In genomic region chrX:100618488-100618887, GRCm38 (mm10) we compare ENCODE assay signal across 24 mouse cellular contexts. TPM values are rescaled to one million over a fixed set of nuclear protein-coding genes. Genes with fewer than 3 reads are reported as not detected.
A peak's percentile ranks its signal among the peaks of the same experiment; 100 is the strongest.
DNase-seq lines count a peak whose midpoint lies in the region; ATAC-seq and TF ChIP-seq lines count a peak whose summit lies in the region.
"Had no signal": no experiment of that assay in that cellular context is flagged by ENCODE, and none has a peak within 500 bp of the region (broad histone marks: within the 10 kb centered on the region; RNA-seq: fewer than 3 reads in every experiment).

No protein-coding gene starts in this region.

- ATAC-seq in frontal cortex, adult (ENCODE audit: low TSS enrichment) = no peak
- ATAC-seq: CD4-positive, CD25-positive, alpha-beta regulatory T cell, adult 4 months; forebrain, embryonic 13.5 days had no signal

- TF ChIP-seq CTCF in liver, adult 2 months (IDR thresholded peaks at IDR 0.05; ENCODE audit: low read depth, low read length) = no peak

- no peak for TF ChIP-seq POLR2A in liver, adult 2 months (IDR thresholded peaks at IDR 0.05; ENCODE audit: extremely low read depth, insufficient read depth, low read length)

- H3K4me3 ChIP-seq in liver, adult 2 months (ENCODE audit: insufficient read depth, low read depth, low read length) = no peak overlapping the region
- H3K4me3 ChIP-seq: embryonic facial prominence, embryonic 10.5 days; forebrain, embryonic 13.5 days; heart, adult 2 months; heart, embryonic 15.5 days had no signal

- peaks cover 5% of the 10 kb centered on the region; the same call in 1 of the 2 replicates for H3K36me3 ChIP-seq in liver, adult 2 months (ENCODE audit: control insufficient read depth, insufficient read depth, low read length)

- H3K27ac ChIP-seq in liver, adult 2 months (replicated peaks; ENCODE audit: insufficient read depth, low read depth, low read length) = no peak overlapping the region
- H3K27ac ChIP-seq: embryonic facial prominence, embryonic 10.5 days; forebrain, embryonic 13.5 days; heart, adult 2 months; heart, embryonic 15.5 days had no signal

- no peak overlapping the region for H3K9ac ChIP-seq in liver, adult 2 months (ENCODE audit: low read depth, low read length)
- H3K9ac ChIP-seq: forebrain, embryonic 13.5 days; heart, embryonic 15.5 days had no signal

- H3K79me2 ChIP-seq in liver, adult 2 months (ENCODE audit: control insufficient read depth, insufficient read depth, low read length) = no peaks in the 10 kb centered on the region

- H3K27me3 ChIP-seq in liver, adult 2 months (ENCODE audit: control insufficient read depth, insufficient read depth, low read length) = no peaks in the 10 kb centered on the region
- H3K27me3 ChIP-seq: heart, embryonic 15.5 days had no signal

- DNase-seq in kidney, adult 11 months = peak; percentile 6
- no peak for DNase-seq in kidney, postnatal 14 days
- peak; percentile 21 for DNase-seq in liver, adult 2 months (ENCODE audit: extremely low read depth, low read depth, low spot score)
- DNase-seq in liver = no peak
- DNase-seq in kidney, postnatal 25 days = peak; percentile 5 to 37
- DNase-seq in left cerebral cortex, postnatal 4 days = no peak
- no peak for DNase-seq in gastrocnemius, postnatal 10 days
- DNase-seq: adrenal gland, adult 8-10 months; adrenal gland, postnatal 36 days; B cell, adult 2 months; cerebellum, adult 2 months; gastrocnemius, postnatal 14 days; heart, adult 2 months; heart, postnatal 14 days had no signal

- intact Hi-C loops in left cerebral cortex, postnatal 4 days (cut with DNase I) = no loop called here

- WGBS in liver, adult 2 months = 49% methylated on average over 3 of the region's 3 CpGs

- no peaks in the 10 kb centered on the region for H3K4me1 ChIP-seq in liver, adult 2 months (ENCODE audit: control insufficient read depth, insufficient read depth, low read length)
- H3K4me1 ChIP-seq: embryonic facial prominence, embryonic 10.5 days; forebrain, embryonic 13.5 days had no signal

RNA-seq across cellular contexts. Expression of gene Kif4, which starts 7.0 kb away (rescaled TPM):
- 0.37 and 0.54 TPM in 2 replicates for total RNA-seq in liver, adult 2 months (2014; rRNA removed)
- 0.02 TPM in 2 replicates for polyA plus RNA-seq in liver, adult 2 months (2012; rRNA removed)
- total RNA-seq in left cerebral cortex, postnatal 4 days (2021) = 1 to 10 TPM; 4.8 to 7.6 TPM
- 1 to 10 TPM; 4.1 to 6.6 TPM for total RNA-seq in gastrocnemius, postnatal 10 days (2021)

RNA-seq across cellular contexts. Expression of gene Pdzd11, which starts 7.9 kb away (rescaled TPM):
- total RNA-seq in liver, adult 2 months (2014; rRNA removed) = 18.3 and 20.0 TPM in 2 replicates
- 10.2 and 13.3 TPM in 2 replicates for polyA plus RNA-seq in liver, adult 2 months (2012; rRNA removed)
- 10 to 100 TPM; 28.8 to 30.3 TPM for total RNA-seq in left cerebral cortex, postnatal 4 days (2021)
- total RNA-seq in gastrocnemius, postnatal 10 days (2021) = 10 to 100 TPM; 28.2 to 30.9 TPM

RNA-seq across cellular contexts. Expression of gene Arr3, which starts 13.2 kb away (rescaled TPM):
- total RNA-seq in liver, adult 2 months (2014; rRNA removed) = not detected in 2 replicates
- not detected in 2 replicates for polyA plus RNA-seq in liver, adult 2 months (2012; rRNA removed)
- not detected for total RNA-seq in left cerebral cortex, postnatal 4 days (2021)
- total RNA-seq in gastrocnemius, postnatal 10 days (2021) = not detected
- total RNA-seq: adrenal gland, adult 8-10 months; adrenal gland, postnatal 36 days; gastrocnemius, postnatal 14 days; heart, adult 2 months; heart, postnatal 14 days; hematopoietic stem cell, adult 5-6 weeks had no signal
- polyA plus RNA-seq: CD4-positive, CD25-positive, alpha-beta regulatory T cell, adult 4 months; cerebellum, adult 2 months; embryonic facial prominence, embryonic 10.5 days; embryonic facial prominence, embryonic 14.5 days; forebrain, embryonic 13.5 days; G1E; gonadal fat pad, adult 2 months; heart, adult 2 months had no signal

RNA-seq across cellular contexts. Expression of gene P2ry4, which starts 23.8 kb away (rescaled TPM):
- 12.2 and 15.9 TPM in 2 replicates for total RNA-seq in liver, adult 2 months (2014; rRNA removed)
- polyA plus RNA-seq in liver, adult 2 months (2012; rRNA removed) = 14.7 and 20.4 TPM in 2 replicates
- not detected for total RNA-seq in left cerebral cortex, postnatal 4 days (2021)
- under 1 TPM in 1 of 2 experiments, not detected in 1; 0.05 TPM for total RNA-seq in gastrocnemius, postnatal 10 days (2021)
- total RNA-seq: adrenal gland, postnatal 36 days; gastrocnemius, postnatal 14 days; heart, adult 2 months; heart, postnatal 14 days; hematopoietic stem cell, adult 5-6 weeks had no signal
- polyA plus RNA-seq: embryonic facial prominence, embryonic 10.5 days; forebrain, embryonic 13.5 days; G1E; heart, adult 2 months; heart, embryonic 11.5 days; heart, embryonic 15.5 days had no signal

RNA-seq across cellular contexts. Expression of gene Awat1, which starts 46.4 kb away (rescaled TPM):
- not detected in 2 replicates for total RNA-seq in liver, adult 2 months (2014; rRNA removed)
- polyA plus RNA-seq in liver, adult 2 months (2012; rRNA removed) = not detected in 2 replicates
- total RNA-seq in left cerebral cortex, postnatal 4 days (2021) = not detected
- total RNA-seq in gastrocnemius, postnatal 10 days (2021) = not detected
- total RNA-seq: adrenal gland, adult 8-10 months; adrenal gland, postnatal 36 days; G1E; gastrocnemius, postnatal 14 days; heart, adult 2 months; heart, postnatal 14 days; hematopoietic stem cell, adult 5-6 weeks had no signal
- polyA plus RNA-seq: CD4-positive, CD25-positive, alpha-beta regulatory T cell, adult 4 months; cerebellum, adult 2 months; embryonic facial prominence, embryonic 10.5 days; embryonic facial prominence, embryonic 14.5 days; forebrain, embryonic 13.5 days; G1E; gonadal fat pad, adult 2 months; heart, adult 2 months; heart, embryonic 11.5 days; heart, embryonic 15.5 days had no signal

Comparison
In these comparisons a context has a peak if more than half of its experiments do, and no peak if none do; other contexts are left out.
1. DNase-seq: peak in kidney, adult 11 months (single experiment), liver, adult 2 months (single experiment) and kidney, postnatal 25 days (2 of 2); none in kidney, postnatal 14 days (single experiment), liver (single experiment), left cerebral cortex, postnatal 4 days (single experiment) and gastrocnemius, postnatal 10 days (single experiment).